Mouse (Mus musculus) frontal cortex, postnatal 25 days (tissue): ENCODE measurements at regions not wholly inside any gene's neighbourhood (a gene's known extent, or its start where the extent isn't known, plus 50 kb on each side); places are given as distances from the start of the nearest gene placed in this dataset.

Experiments
- DNase-seq, 2 experiments: peaks; one replicate each; pipeline ENCODE4 v3.0.0; 2022; ENCODE audit warnings: low spot score in 2 of 2

GRCm38 (mm10) chr5:39557376-39558001 is 197.8 kb downstream of the Hs3st1 start:
- DNase-seq: no peak

GRCm38 (mm10) chr5:39537044-39537443 is 218.2 kb downstream of the Hs3st1 start:
- no peak for DNase-seq

DNA sequence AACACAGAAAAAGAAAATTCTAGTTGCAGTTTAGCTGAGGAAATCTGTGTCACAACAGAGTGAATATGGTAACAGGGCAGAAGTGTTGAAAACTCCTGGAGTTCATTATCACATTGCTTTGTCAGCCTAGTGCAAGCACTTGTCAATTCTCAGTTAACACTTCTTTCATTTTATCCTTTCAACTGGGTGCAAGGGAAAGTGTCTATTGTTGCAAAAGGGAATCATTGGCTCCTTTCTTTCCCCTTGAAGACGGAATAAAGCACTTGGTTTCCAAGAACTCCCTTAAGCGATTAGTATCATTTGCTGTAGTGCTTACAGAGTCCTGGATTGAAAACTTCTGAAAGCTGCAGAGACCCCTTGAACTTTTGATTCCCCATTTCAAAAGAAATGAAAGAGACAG is 218.9 kb downstream of the Hs3st1 start:
- DNase-seq: no peak

DNA sequence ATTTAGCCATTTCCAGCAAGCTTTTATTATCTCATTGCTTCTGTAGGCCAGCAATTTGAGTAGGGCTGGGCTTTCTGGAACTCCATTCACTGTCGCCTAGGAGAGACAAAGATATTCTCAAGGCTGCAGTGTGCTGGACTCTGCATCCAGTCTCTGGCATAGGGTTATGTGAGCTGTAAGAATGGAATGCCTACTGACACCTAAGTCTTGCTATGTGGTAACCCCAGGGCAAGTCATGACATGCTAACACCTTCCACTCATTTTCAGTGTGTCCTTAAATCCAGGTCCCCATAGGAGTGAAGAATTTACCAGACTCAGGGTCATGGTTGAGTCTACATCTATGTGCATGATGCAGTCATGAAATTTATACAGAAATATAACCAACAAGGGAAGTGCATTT is 245.0 kb downstream of the Hs3st1 start:
- DNase-seq: no peak

GRCm38 (mm10) chr5:39482756-39483155 is 272.5 kb downstream of the Hs3st1 start:
- DNase-seq: no peak

GRCm38 (mm10) chr5:39458116-39458525 is 297.2 kb downstream of the Hs3st1 start:
- DNase-seq: no peak

DNA sequence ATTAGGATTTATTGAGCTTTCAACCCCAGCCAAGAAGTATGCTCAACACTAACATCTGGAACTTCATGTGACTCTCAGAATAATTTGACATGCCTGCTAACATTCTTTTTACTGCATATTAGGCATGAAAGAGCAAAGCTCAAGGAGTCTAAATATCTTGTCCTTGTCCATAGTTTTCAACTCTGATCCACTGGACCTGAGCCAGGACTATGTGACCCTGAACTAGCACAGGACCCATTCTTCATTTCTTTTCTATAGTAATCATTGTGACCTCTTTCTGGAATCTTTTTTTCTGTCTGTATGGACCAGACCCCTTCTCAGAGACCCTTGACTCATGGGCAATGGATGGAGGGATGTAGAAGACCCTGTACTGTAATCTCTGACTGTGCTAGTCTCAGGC is 301.6 kb downstream of the Hs3st1 start:
- no peak for DNase-seq

DNA sequence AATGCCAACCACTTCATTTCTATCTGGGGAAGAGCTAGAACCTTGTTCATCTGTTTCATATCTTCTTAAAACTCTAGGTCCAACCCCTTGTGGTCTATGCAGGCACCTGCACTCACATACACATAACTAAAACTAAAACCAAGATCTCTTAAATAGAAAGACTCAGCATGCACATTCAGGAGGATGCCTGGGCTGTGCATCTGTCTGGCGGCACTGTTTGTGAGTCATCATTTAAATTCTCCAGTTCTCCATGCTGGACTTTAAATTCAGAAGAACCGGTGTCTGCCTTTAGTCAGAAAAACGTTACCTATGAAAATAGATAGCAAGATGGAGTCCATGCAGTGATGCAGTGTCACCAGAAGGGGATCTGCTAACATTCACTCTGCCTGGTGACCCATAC is 314.5 kb downstream of the Hs3st1 start:
- no peak for DNase-seq

DNA sequence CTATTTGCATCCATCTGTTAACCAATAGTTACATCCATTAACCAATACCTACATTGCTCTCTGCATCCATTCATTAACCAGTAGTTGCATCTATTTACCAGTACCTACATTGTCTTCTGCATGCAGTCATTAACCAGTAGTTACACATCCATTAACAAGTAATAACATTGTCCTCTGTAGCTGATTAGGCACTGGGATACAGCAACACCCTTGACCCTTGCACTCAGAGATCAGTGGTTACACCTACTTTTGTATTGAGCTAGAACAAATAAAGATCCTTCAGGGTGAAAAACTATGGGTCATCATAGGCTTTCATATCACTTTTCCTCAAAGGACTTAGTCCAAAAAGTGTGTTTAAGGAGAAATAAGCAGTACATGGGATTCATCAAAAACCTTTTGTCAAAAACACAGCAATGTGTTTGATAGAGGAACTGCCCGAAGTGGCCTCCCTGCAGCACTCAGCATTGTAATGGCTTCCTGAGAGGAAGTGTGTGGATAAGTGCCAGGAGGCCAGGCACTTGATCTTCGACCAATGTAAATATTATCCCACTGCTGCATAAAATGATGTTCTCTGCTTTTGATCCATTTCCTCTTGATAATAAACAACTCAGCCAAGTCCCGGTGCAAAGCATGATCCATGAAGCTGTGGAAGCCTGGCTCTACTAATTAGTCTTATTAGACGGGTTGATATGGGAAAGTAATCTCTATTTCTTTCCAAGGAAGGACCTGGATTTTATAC is 317.6 kb downstream of the Hs3st1 start:
- DNase-seq: no peak

DNA sequence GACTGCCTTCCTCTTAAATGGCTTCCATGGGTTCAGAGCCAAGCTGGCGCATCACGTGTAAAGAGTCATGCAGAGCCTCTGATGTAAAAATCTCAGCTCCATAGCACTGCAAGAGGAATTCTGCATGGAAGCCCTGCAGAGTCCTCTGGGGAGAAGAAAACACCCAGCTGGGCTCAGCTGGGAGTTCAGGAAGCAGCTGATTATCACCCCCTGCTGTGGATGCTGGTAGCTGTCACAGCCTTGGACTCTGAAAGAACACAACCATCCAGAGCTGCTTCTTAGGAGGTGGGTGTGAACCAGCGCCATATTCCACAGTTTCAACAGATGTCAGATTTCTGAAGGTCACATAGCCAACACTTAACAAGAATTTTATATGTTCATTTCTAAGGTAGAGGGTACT is 329.2 kb downstream of the Hs3st1 start:
- no peak for DNase-seq

- DNase-seq: no peak
Observed at GRCm38 (mm10) chr5:39423720-39424119, 331.6 kb downstream of the Hs3st1 start.

- DNase-seq: no peak
Observed at GRCm38 (mm10) chr5:39418795-39419194, 336.5 kb downstream of the Hs3st1 start.

DNA sequence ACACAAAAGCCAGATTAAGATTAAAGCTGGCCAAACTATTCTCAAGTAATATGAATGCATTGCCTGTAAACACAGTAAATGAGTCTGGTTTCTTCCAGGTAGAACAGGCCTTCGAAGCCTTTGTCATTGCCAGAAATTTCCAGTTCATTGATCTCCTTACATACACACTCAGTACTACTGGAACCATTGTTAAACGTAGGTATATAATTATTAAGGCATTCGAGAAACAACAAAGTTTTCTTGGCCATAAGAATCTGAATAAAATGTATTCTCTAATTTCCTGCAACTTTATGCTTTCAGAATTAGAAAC is 337.5 kb downstream of the Hs3st1 start:
- DNase-seq: no peak

- no peak for DNase-seq
Observed at GRCm38 (mm10) chr5:39417121-39417844, 338.0 kb downstream of the Hs3st1 start.

- no peak for DNase-seq
Observed at GRCm38 (mm10) chr5:39416597-39417023, 338.7 kb downstream of the Hs3st1 start.

DNA sequence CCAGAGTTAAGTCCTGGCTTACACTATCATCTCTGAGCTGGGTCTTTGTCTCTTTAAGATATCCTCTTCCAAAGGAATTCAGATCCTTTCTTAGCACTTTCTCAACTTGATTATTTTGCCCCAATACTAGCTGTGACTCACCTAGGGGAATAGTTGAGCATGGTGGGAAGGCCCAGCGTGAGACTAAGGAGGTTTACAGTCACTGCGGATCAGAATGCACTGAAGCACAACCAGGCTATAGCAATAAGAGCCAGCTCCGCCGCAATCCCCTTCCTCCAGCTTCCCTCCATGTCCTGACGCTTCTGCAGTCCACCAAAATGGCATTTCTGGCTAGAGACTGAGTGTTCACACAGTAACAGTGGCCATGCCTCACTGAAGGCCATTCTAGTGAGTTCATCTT is 342.5 kb downstream of the Hs3st1 start:
- no peak for DNase-seq

GRCm38 (mm10) chr5:39390391-39390987 is 364.8 kb downstream of the Hs3st1 start:
- DNase-seq: no peak

GRCm38 (mm10) chr5:39384410-39384809 is 370.9 kb downstream of the Hs3st1 start:
- no peak for DNase-seq

DNA sequence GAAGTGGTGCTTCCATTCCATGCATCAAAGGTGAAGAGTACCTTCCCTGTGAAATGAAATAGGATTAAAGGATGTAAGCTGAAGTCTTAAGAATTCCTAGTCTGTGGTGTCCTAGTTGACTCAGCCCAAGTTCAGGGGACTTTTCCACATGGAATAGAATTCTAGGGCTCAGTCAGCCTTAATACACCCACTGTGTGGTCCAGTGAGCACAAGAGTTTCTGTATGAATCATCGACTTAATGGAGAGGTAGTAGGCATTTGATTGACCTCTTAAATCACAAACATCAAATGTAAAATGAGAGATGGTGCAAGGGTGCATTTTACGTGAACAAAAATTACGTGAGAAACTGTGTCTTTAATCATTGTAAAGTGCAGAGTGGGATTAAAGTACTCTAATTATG is 381.1 kb downstream of the Hs3st1 start:
- DNase-seq: no peak

DNA sequence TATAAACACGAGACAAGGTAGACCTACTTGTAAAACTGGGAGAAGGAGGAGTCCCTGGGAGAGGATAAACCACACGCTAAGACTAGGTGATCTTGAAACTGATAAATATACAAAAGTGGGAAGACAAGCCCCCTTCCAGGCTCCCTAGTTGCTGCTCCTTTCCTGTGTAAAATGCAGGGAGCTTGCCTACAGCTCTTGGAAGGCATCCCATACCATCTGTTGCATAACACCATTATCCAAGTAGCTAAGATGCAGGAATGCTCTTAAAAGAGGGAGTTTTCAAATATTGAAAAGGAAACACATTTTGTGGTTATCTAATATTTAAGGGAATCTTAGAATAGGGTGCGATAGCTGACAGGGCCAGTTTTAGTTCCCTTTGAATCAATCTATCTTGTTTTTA is 406.6 kb downstream of the Hs3st1 start:
- DNase-seq: no peak

GRCm38 (mm10) chr5:39347019-39347418 is 408.3 kb downstream of the Hs3st1 start:
- no peak for DNase-seq

DNA sequence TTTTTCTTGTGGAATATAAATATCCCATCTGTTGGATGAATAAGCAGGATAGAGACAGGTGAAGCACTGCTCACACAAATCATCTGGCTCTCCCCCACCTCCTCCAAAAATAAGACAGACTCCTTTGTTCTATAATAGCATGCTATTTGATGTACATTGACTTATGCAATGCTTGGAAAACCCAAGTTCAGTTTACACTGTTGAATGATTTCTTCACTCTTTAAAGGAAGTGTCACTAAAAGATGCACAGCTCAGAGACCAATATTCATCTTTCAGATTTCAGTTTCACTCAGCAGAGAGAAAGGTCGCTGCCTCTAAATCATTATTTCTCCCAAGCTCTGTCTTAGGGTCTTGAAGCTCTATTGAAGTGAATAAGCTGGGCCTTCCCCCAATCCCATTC is 417.4 kb downstream of the Hs3st1 start:
- no peak for DNase-seq
